Mouse (Mus musculus): ENCODE data around the gene Brms1.

DNA sequence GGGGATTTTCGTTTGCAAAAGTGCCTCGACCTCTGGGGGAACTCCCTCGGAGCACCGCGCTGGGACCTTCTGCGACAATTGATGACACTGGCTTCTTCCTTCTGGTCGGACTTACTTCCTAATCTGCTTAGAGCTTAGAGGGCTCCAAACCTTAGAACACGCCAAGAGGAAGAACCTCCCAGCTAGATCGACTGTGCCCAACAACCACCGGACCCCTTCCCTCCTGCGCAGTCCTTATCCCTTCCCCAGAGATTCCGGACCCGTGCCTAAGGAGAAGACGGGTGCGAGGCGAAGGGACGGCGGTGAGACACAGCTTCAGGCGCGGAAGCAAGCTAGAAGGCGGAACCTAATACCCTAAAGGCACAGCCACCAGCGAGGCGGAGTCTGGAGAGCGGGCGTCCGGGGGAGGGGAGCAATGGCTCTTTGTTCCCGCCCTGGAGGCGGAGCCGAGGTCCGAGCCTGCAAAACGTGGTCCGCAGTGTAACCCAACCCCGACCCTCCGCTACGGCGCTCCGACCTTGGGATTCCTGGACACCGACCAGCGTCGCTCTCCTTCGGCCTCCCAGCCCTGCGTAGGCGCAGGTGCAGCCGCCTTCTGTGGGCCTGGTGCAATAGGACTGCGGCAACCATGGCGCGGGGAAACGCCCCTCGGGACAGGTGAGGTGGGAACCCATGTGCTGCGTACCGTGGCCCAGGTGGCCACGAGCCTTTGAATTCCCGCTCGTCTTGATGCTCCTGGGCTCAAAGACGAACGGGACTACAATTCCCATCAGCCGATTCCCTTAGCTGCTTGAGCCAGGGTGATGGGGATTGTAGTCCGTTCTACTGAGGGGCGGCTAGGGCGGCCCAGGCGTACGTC, 17.3 kb upstream of the Brms1 start, which contains the start of gene Slc29a2:
- no peak for TF ChIP-seq CTCF (IDR thresholded peaks at IDR 0.05; ENCODE audit: low read depth)
- no peak for TF ChIP-seq EP300 (IDR thresholded peaks at IDR 0.05; ENCODE audit: low read depth)

Measured in heart, postnatal 0 days (tissue).